Mouse (Mus musculus) natural killer cell, adult 2 months (primary cell): Measurements from ENCODE around the gene Gm10337.

Experiments used
- DNase-seq, 2 experiments: peaks; one replicate each; pipeline ENCODE4 v3.0.0; 2022; ENCODE audit warnings: low spot score in 2 of 2

Gm10337 gene

DNA sequence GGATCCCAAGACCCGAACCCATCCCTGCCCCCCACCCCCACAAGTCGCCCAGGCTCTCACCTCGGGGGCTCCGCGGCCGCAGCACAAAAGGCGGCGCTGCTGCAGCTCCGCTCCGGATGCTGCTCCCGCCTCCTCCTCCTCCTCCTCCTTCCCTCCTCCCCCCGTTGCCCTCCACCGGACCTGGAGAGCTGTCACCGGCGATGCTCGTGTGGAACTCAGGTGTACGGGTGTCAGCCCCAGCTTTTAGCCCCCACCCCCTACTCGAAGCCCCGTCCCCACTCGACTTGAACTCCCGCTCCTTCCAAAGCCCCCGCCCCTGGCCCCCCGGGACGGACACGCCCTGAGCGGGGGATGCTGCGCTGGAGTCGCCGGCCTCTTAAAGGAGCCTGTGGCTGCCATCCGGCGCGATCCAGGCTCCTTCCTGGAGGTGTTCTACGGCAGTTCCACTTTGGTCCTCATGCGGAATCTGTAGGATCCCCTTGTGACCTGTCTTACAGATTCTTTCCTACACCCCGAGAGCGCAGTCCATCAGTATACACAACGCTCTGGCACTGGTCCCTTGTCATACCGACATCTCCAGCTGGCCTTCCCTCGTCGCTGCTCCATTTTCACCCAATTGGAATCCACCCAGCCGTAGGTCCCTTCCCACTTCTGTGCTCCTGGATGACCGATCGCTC, 13.3 kb downstream of the Gm10337 start, which contains the start of gene Map3k12:
Gene Map3k12 (minus strand): TSS at position 337 of the 677 bp plus-strand sequence.
- no peak for DNase-seq

DNA sequence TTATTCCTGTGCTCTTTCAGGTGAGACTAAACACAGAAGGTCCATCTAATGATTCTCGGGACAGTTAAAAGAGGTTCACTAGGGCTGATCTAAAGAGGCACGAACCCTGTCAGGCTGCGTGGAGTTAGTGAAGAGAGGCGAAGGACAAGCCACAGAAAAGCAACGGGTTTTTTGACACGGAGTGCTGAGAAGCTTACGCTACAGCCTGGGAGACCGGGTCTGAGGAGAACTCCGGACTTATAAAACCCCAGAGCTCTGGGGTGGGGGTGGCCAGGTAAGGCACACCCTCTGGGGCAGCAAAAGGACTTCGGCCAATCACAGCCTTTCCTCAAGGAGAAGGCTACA, 14.1 kb downstream of the Gm10337 start:
- DNase-seq = no peak

- peak; percentile 98 for DNase-seq
Observed at GRCm38 (mm10) chr15:102517976-102518858, 14.7 kb downstream of the Gm10337 start, which contains the start of gene Tarbp2. TSS of gene Tarbp2 (plus strand) at chr15:102518192.

DNA sequence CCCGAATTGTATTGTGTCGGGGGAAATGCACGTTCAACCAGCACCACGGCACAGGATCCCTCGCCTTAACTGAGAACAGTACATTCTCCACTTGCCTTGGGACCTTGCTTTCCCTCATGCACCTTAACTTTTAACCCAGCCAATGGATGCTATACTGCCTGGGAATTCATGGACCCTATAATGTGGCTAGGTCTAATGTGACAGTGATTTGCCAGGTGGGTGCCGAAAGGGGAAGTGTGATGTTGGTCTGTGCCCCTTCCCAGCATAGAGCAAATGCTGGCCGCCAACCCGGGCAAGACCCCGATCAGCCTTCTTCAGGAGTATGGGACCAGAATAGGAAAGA, 15.3 kb downstream of the Gm10337 start:
- DNase-seq = no peak

DNA sequence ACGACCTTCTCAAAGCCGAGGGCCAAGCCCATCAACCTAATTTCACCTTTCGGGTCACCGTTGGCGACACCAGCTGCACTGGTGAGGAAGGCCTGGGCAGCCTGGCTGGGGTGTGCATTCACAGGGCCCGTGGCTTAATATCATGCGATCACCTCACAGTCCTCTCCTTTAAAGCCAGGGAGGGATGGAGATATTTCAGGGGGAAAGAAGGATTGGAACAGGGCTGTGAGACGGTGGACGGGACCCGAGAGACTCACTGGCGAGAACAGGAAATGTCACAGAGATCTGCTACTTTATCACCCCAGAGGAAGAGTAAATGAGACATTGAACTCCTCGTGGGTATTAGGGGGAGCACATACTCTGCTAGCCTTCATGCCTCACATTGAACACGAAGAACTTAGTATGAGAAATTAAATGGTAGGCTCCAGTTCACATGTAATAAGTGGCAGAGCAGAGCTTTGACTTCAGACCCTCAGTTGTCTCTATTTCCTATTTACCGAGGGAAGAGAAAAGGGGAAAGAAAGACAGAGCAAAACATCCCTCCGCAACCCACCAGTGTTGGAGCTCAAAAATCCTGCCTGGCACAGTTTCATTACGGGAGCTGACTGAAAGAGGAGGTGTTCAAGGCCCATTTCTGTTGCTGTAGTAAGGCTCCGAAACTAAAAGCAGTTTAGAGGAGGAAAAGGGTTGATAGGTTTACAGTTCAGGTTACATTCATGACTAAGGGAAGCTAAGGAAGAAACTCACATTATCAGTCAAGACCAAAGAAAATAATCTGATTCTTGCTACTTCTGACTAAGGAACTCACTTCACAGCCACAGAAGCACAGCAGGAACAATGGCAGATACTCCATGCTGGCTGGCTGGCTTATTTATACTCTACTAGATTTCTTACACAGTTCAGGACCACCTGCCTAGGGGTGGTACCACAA, 16.0 kb downstream of the Gm10337 start:
- DNase-seq = no peak

GRCm38 (mm10) chr15:102520416-102520815, 16.9 kb downstream of the Gm10337 start:
- DNase-seq = no peak

DNA sequence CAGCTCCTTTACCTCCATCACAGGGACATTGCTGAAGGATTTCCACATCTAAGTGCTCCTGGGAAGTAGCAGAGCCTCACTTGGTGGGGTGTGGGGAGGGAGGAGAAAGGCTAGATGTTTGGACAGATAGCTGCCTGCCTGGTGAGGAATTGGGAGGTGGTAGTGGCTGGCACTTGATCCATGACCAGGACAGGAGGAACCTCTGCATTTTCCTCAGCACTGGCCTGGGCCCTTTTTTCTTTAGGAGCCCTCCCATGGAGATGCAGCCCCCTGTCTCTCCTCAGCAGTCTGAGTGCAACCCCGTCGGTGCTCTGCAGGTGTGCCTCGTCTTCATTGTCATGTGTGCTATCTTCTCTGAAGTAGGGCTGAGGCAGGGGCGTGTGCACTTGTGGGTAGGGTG, 18.0 kb downstream of the Gm10337 start:
- no peak for DNase-seq

GRCm38 (mm10) chr15:102524892-102525485, 21.5 kb downstream of the Gm10337 start, which contains the start of gene Npff:
TSS of gene Npff (minus strand) at chr15:102524942.
- DNase-seq = peak; percentile 62 to 70

GRCm38 (mm10) chr15:102526111-102527002, 22.8 kb downstream of the Gm10337 start:
- no peak for DNase-seq

DNA sequence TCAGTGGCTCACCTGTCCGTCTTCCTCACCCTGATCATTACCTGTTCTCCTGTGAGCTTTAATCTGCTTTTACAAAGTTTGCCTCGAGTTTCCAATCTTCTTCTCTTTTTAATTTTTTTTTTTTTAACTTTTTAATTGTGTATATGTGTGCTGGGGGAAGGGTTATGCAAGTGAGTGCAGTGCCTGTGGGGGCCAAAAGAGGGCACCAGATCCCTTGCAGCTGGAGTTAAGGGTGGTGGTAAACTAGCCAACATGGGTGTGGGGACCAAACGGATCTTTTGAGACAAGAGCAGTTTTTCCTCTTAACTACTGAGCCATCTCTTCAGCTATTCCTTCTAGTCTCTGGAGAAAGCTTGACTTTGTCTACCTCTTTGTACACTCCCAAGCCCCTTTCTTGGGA, 24.4 kb downstream of the Gm10337 start:
- DNase-seq = no peak

DNA sequence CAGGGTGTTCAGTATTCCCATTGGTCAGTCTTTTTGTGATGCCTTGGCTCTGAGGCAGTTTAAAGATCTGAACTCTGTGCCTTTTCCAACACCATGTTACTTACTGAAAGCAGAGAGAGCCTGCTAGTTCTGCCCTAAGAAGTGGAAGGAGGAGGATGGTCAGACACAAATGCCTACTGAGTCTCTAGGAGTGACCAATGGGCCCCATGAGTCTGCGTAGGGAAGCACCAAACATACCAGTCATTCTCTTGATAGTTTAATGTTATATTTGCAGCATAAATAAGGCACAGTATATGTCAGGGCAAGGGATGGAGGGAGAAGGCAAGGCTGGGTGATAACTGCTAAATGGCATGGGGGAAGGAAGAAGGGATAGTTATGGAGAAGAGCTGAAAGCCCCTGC, 24.9 kb downstream of the Gm10337 start:
- no peak for DNase-seq

- DNase-seq = no peak
Observed at GRCm38 (mm10) chr15:102530566-102530965, 27.0 kb downstream of the Gm10337 start.

DNA sequence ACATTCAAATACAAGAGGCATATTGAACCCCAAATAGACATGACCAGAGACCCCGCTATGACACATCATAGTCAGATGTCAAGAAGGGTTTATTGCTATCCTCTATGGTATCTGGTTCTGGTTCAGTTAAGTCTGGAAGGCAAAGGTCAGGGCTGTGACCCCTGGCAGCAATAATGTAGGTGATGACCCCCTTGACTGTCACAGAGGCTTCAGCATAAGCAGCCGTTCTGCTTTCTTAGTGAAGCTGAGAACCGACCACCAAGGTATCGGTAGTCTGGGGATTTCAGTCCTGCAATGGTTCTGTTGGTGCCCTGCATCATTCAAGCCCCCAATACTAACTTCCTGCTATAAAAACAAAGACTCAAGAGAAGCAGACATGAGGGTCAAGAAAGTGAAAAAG, 28.1 kb downstream of the Gm10337 start:
- no peak for DNase-seq

- DNase-seq = no peak
Observed at GRCm38 (mm10) chr15:102532106-102532900, 28.8 kb downstream of the Gm10337 start.

DNA sequence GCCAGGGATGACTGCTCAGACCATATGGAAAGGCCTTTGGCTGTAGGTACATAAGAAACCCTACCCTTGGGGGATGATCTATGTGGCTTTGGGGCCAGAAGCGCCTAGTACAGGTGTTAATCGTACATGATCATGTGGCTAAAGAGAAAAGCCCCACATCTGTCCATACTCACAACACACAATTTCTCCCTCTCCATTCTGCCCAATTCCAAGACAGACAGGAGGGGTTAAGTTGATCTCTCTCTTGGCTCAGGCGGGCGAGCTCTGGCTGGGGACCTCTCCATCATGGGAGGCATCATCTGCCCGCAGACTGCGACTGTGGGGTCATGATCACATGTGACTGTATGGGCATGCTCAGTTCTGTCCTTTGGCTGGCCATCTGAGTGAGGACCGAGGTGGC, 30.4 kb downstream of the Gm10337 start:
- DNase-seq = no peak

DNA sequence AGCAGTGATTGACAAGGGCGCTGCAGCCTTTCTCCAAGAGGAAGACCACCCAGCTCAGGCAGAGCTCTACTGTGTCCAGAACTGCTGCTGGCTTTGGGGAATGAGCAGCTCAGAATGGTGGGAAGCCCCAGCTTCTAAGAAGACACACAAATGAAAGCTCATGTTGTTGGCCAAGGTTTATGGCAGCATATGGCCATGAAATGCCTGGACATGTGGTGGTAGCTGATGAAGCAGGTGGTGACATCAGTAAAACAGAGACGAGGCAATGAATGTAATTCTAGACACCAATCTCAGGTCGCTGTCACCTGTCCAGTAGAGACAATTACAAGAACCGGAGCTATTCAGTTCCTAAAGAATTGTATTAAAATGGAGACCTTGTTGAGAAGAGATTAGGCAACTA, 41.3 kb downstream of the Gm10337 start:
- no peak for DNase-seq

DNA sequence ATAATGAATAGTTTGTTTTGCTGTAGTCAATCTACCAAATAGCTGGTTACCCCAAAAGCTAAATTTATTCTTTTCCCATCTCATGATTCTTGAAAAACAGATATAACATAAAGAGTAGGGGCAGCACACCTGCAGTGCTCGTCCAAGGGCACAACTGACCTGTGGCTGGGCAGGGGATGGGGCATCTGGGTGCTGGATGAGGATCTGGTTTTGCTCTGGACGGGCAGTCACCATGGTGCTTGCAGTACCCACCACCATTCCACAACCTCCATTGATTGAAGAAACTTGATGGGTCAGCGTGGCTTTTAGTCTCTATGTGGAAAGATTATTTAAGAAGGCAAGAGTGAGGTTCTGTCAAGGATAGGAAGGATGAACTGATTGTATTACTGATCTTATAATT, 42.7 kb downstream of the Gm10337 start:
- DNase-seq = no peak

GRCm38 (mm10) chr15:102546677-102547427, 43.3 kb downstream of the Gm10337 start:
- DNase-seq = no peak

- DNase-seq = no peak
Observed at GRCm38 (mm10) chr15:102547478-102547877, 44.0 kb downstream of the Gm10337 start.
